Mouse (Mus musculus): ENCODE results near the gene Gal3st2.
"Not testable (repeated sequence)": the region's sequence is repeated elsewhere in the genome, so short reads cannot be mapped to it uniquely, and the experiment has no call there.

Gene Gal3st2

DNA sequence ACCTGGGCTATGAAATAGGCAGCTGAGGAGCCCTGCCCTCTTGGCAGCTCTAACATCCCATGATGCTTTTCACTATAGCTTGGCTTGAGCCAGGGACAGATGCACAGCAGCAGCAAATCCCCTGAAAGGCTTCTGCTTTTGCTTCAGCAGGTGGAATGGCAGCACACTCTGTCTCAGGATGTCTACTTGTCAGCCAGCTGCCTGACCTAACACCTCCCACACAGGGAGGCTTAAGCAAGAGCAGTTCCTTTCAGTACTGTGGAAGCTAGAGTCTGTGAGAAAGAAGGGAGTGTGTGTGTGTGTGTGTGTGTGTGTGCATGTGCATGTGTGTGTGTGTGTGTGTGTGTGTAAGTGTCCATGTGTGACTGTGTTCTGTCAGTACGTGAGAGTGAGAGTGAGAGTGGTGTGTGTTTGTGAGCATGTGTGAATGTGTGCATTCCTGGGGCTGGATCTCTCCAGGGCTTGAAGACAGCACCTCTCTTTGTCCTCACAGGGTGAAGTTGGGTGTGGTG, 10.5 kb downstream of the Gal3st2 start:
- not testable (repeated sequence) for DNase-seq (ENCODE audit: low spot score)

DNA sequence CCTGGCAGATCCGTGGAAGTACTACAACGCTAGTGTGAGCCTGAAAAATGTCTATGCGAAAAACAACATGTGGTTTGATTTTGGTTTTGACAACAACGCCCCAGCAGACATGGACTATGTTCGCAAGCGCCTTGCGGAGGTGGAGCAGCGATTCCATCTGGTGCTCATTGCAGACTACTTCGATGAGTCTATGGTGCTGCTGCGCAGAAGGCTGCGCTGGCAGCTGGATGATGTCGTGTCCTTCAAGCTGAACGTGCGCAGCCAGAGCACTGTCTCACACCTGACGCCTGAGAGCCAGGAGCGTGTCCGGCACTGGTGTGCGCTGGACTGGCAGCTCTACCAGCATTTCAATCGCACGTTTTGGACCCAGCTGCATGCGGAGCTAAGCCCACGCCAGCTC, 13.3 kb downstream of the Gal3st2 start:
- DNase-seq (ENCODE audit: low spot score) = not testable (repeated sequence)

DNA sequence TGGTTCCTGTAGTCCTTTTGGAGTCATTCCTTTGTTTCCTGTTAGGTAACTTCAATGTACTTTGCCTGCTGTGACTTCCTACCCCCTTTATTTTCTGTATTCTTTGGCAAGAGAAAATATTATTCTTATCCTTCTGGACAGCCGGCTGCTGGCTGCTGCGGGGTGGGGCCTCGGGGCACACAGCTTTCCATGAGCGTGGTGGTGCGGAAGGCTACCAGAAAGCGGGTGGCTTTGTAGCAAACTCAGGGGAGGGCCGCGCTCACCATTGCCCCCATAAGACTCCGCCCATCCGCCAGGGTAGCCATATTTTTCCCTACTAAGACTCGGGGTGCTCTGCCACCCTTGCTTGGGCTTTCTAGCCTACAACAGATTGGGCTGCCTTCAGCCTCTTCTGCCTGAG, 20.7 kb downstream of the Gal3st2 start:
- not testable (repeated sequence) for DNase-seq (ENCODE audit: low spot score)

DNA sequence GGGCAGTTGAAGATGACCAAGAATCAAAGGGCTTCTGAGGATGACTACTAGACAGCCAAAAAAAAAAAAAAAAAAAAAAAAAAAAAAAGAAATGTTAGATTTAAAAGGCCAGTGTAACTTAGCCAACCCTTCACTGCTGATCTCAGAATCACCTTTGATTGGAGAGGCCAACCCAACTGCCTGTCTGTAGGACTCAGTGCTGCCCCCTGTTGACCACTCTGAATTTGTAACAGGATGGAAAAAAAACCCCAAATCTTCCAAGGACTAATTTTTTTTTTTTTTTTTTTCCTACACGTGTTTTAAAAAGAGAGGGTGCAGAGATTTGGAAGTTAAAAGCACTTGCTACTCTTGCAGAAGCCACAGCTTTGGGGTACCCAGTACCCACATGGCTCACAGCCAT, 29.8 kb downstream of the Gal3st2 start:
- DNase-seq (ENCODE audit: low spot score) = peak; percentile 0

- DNase-seq (ENCODE audit: low spot score) = not testable (repeated sequence)
These were observed 36.3 kb downstream of the Gal3st2 start for GRCm38 (mm10) chr1:93897395-93897794.

DNA sequence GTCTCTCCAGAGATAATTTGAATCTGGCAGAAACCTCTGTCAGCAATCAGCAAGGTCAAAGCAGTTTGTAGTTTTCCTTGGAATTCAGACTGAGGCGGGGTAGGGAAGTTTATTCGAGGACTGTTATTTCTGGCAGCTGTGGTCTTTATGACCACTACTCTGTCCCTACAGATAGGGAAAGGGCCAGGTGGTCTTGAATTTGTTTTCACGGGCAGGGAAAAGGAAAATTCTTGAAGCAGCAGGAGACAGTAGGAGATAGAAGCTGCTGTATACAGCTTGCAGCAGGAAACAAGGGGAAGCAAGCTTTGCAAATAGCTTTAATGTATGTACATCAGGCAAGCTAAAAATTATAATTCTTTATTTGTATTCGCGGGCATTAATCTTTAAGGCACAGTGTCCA, 40.2 kb downstream of the Gal3st2 start:
- not testable (repeated sequence) for DNase-seq (ENCODE audit: low spot score)

DNA sequence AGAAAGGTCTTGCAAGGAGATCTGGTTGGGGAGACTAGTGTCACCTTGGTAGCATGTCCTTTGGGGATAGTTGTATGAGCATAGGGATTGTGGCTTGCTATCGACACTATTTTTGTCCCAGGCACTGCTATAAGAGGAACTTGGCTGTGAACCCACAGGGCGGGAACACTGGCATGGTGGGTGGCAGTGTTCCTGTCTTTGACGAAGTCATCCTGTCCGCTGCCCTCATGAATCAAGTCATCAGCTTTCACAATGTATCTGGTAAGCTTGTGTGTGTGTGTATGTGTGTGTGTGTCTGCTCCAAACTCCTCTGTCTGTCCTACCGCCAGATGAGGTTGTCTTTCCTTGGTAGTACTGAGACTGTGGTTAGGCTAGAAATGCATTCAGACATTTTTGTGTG, 45.6 kb downstream of the Gal3st2 start:
- not testable (repeated sequence) for DNase-seq (ENCODE audit: low spot score)

- not testable (repeated sequence) for DNase-seq (ENCODE audit: low spot score)
These were observed 48.0 kb downstream of the Gal3st2 start for GRCm38 (mm10) chr1:93908977-93909586.

DNA sequence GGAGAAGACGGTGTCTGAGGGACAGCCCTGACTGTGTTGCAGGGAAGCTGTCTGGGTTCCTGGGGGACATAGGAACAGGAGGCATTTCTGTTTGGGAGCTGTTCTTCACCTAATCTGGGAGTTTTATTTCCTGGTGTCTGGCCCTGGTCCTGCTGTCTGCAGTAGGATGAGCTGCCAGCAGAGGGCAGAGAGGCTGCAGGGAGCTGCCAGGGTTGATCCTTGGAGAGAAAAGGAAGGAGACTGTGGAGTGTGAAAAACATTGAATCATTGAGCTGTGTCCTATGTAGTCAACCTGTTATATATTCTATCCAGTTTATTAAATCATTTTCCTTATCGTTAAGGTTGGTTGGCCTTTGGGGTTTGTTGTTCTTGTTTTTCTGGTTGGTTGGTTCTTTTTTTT, 50.8 kb downstream of the Gal3st2 start:
- not testable (repeated sequence) for DNase-seq (ENCODE audit: low spot score)

DNA sequence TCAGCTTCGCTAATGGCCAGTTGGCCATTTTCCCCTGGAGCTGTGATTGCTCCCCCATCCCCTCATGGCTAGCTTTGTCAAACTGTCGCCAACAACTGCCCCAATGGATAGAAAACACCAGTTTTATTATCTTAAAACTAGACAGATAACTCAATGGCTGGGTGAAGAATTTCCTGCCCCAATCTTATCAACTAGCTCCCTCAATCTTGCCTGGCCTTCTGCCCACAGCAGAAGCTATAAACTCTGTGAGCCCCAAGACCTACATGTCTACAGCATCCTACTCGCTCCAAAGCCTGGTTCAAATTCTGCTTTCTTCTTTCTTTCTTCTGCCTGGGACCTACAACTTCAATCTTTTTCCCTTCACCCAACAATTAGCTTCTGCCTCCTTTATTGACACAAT, 56.1 kb downstream of the Gal3st2 start:
- not testable (repeated sequence) for DNase-seq (ENCODE audit: low spot score)

GRCm38 (mm10) chr1:93918011-93918410, 56.9 kb downstream of the Gal3st2 start, which contains the start of gene Gal3st2b:
Gal3st2b (plus strand) TSS chr1:93918311.
- DNase-seq (ENCODE audit: low spot score) = not testable (repeated sequence)

DNA sequence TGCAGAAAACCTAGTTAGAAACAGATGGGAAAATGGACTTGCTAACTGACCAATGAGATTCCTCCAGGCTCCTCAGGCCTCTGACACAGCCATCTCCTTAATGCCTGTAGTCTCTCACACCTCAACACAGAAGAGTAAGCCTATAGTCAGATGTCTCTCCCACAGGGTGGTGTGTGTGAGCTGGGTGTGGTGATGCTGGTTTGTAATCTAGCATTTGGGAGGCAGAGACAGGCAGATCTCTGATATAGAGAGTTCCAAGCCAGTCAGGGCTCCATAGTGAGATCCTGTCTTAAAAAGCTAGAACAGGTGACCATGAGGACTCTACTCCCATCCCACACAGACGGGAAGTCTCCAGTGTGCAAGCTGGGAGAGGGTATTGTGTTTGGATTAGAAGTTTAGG, 57.7 kb downstream of the Gal3st2 start:
- DNase-seq (ENCODE audit: low spot score) = not testable (repeated sequence)

DNA sequence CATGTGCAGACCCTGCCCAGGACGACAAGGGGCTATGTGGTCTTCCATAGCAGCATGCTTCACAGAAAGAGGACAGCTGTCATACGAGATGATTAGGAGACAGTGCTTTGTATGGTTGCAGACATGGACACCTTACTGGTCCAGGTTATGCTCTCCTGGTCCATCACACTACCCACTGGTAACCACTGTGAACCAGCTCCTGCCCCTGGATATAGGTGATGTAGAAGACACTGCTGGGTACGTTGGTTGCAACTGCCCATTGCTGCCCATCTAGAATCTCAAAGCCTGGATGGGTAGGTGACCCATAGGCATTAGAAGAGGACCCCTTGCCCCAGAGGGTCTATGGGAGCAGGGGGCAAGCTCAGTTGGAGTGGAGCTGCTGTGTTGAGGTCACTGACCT, 58.2 kb downstream of the Gal3st2 start:
- DNase-seq (ENCODE audit: low spot score) = not testable (repeated sequence)

GRCm38 (mm10) chr1:93922609-93923008, 61.5 kb downstream of the Gal3st2 start:
- not testable (repeated sequence) for DNase-seq (ENCODE audit: low spot score)

- DNase-seq (ENCODE audit: low spot score) = not testable (repeated sequence)
These were observed 62.0 kb downstream of the Gal3st2 start for GRCm38 (mm10) chr1:93923098-93923497.
